Mouse (Mus musculus) embryo, embryonic 10 days (tissue): ENCODE measurements at regions not wholly inside any gene's neighbourhood (a gene's known extent, or its start where the extent isn't known, plus 50 kb on each side); places are given as distances from the start of the nearest gene placed in this dataset.

Experiments
- DNase-seq: peaks from one replicate; pipeline ENCODE4 v3.0.0-alpha.2; 2015; ENCODE audit warnings: low spot score

GRCm38 (mm10) chr19:54248256-54248936 lies 204.4 kb downstream of the Adra2a start:
- DNase-seq: peak; percentile 31

GRCm38 (mm10) chr19:54252145-54252664 lies 208.3 kb downstream of the Adra2a start:
- DNase-seq: no peak

DNA sequence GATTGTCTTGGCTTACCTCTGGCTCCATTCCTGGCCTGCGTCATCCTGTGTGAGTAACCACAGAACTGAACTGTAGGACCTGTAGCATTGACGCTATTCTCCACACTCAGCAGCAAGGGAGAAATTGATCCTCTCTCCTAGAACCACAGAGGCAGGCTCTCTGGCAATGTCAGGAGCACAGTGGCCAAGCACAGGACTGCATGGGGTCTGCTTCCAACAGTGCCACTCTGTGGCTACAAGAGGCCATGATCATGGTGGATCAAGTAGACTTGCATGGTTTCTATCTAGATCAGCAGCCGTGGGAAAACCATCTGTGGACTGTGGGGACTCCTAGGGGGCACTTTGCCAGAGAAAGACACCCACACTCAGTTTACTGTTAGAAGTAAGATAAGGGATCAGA lies 213.9 kb downstream of the Adra2a start:
- peak; percentile 10 for DNase-seq

- DNase-seq: peak; percentile 72
Observed at GRCm38 (mm10) chr19:54259175-54259574, 215.2 kb downstream of the Adra2a start.

GRCm38 (mm10) chr19:54277368-54277767 lies 233.4 kb downstream of the Adra2a start:
- no peak for DNase-seq

DNA sequence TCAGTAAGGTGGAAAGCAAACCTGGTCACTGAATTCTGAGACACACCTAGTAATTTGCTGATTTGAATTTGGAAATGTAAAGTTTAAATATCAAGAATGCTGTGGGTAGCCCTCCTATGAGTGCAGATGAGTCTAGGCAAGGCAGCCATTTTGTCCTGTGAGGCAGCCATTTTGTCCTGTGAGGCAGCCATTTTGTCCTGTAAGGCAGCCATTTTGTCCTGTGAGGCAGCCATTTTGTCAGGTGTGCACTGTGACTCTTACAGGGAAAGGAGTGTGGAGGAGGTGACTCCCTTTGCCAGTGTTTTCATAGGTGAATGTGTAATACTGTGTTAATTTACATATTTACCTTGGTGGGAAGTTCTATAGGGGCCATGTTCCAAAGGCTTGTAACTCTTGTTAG lies 241.5 kb downstream of the Adra2a start:
- DNase-seq: no peak

GRCm38 (mm10) chr19:54297663-54298388 lies 253.9 kb downstream of the Adra2a start:
- DNase-seq: no peak

- no peak for DNase-seq
Observed at GRCm38 (mm10) chr19:54311289-54311688, 267.3 kb downstream of the Adra2a start.

GRCm38 (mm10) chr19:54311723-54312122 lies 267.8 kb downstream of the Adra2a start:
- no peak for DNase-seq

- DNase-seq: peak; percentile 5
Observed at GRCm38 (mm10) chr19:54323276-54323675, 279.3 kb downstream of the Adra2a start.

DNA sequence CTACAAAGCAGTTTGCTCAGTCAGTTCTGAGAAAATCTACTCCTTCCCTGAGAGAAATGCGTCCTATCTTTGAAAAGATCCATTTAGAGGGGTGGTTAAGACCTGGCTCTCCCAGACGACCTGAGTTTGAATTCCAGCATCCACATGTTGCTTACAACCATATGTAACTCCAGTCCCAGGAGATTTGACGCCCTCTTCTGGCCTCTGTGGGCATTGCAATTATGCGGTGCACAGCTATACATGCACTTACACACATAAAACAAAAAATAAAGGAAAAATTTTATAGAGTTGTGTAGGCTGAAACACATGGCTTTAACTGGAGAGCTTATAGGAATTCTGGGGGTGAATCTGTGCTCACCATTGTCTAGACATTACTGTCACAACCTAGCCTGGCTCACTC lies 281.0 kb downstream of the Adra2a start:
- no peak for DNase-seq

DNA sequence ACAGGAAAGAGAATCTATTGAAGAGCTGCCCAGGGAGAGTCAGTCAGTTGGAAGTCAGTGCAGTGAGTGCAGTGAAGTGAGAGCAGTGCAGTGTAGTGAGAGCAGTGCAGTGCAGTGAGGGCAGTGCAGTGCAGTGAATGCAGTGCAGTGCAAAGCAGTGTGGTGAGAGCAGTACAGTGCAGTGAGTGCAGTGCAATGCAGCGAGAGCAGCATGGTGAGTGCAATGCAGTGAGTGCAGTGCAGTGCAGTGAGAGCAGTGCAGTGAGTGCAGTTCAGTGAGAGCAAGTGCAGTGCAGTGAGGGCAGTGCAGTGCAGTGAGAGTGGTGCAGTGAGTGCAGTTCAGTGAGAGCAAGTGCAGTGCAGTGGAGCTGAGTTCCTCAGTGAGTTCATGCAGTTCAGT lies 288.2 kb downstream of the Adra2a start:
- no peak for DNase-seq

DNA sequence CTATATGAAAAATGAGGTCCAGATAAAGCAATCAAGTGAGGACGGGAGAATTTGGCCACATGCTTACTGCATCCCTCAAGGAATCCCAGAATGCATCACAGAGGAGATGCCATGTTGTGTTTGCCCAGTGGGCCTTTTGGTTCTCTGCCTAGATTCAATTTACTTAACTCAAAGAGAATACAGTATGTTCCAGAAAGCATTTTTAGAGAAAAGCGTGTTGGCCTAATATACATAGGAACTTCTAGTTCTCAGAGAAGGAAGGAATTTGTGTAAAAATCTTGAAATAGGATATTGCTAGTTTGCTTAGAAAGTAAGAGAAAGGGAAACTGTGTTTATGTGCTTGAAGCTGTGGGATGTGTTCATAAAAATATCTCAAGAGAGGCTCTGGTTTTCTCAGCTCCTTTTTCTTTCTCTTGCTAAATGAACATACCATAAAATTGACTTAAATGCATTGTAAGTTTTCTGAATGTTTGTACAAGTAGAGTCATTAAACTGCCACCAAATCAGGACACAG lies 296.9 kb downstream of the Adra2a start:
- no peak for DNase-seq

GRCm38 (mm10) chr19:54359731-54360130 lies 315.8 kb downstream of the Adra2a start:
- DNase-seq: no peak

- DNase-seq: no peak
Observed at GRCm38 (mm10) chr19:54360660-54361059, 316.7 kb downstream of the Adra2a start.

DNA sequence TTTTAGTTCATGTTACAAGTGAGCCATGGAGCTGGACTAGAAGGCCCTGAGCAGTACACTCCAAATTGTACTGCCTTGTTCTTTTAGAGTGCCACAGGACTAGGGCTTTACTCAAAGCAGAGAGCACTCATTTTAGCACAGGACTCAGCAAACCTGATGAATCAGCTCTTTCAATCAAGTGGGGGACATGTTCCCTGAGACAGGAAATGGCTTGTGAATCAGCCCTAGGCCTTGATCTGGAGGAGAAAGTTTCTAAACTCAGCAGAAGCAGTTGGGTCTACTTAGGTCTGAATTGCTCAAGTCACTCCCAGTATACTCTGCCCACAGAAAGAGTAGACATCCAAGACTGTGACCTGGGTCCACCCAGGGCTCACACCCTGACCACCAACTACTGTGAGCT lies 341.1 kb downstream of the Adra2a start:
- DNase-seq: no peak

GRCm38 (mm10) chr19:54391406-54391805 lies 347.5 kb downstream of the Adra2a start:
- DNase-seq: peak; percentile 10

DNA sequence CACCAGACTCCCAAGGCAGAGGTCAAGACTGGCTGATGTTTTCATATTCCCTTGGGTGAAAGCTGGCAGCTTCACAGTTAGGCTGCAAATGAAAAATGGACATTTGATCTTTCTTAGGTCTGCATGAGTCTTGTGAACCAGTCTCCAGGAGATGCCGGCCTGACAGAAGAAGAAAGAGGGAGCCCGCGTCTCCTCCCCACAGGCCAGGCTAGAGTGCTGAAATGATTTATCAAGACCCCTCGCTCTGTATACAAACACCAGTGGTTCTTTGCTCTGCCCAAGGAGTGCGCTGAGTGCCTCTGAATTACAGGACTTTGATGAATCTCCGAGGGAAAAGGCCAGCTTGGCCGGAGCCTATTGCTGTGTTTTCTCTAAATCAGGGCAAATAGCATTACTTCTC lies 355.7 kb downstream of the Adra2a start:
- peak; percentile 35 for DNase-seq

DNA sequence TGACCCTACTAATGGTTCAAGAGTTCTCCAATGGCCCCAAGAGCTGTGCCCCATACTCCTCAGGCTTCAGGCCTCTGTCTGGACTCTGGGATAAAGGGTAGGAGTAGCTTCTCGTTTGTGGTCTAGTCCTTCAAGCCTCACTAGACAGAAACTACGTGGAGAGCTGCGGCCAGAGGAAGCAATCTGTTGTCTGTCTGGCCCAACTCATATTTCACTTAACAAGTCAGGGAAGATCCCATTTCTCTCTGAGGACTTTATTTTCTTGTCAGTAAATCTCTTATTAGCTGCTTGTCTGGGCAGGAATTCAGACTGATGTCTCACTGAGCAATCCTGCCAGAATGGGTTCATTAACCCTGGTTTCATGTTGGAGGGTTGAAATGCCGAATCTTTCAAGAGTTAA lies 364.0 kb downstream of the Adra2a start:
- no peak for DNase-seq

GRCm38 (mm10) chr19:54429062-54429461 lies 385.1 kb downstream of the Adra2a start:
- peak; percentile 26 for DNase-seq

GRCm38 (mm10) chr19:54440713-54441112 lies 396.8 kb downstream of the Adra2a start:
- no peak for DNase-seq

DNA sequence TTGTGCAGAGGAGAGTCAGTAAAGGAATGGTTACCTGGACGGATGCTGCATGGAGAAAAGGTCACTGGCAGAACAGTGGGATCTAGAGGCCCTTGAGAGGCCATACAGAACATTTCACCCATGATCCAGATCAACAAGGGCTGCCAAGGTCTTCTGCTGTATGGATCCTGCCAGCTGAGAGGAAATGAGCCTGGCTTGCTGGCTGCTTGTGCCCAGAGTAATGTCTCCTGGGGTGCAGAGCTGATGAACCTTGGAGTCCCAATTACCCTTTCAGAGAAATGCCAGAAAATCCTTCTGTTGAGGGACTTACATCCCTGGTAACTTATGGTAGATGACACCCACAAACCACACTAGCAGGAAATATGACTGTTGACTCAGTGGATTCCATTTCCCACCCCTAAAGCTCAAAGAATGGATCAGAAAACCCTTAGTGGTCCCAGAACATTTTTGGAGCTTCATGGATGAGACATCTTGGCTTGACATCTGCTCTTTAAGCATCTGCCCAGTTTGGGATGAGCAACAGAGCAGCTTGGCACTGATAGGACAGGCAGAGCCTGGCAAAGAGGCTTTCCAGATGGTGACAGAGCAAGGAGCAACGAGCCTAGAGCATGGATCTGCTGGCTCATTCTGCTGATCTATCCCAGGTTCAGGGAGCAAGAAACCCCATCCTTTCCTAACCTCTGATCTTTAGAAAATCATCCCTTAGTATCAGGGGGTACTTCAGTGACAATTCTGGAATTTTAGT lies 416.6 kb downstream of the Adra2a start:
- DNase-seq: no peak

DNA sequence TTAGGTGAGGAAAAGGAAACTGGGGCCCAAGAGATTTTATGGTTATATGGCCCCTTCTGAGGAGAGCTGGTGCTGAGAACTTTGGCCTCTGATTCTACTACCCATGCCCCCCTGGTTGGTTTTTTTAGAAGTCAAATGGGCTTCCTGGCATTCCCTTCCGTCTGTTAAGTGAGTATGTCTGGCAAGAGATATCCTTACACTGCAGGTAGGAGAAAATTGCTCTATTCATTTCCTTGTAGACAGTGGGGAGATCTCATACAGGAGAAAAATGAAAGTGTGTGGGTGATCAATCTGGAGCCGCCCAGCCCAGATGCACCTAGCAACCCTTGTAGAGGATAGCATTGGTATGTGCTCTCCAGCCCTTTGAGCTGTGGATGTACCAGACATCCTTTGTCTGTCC lies 418.5 kb downstream of the Adra2a start:
- DNase-seq: no peak
